Mouse (Mus musculus): ENCODE results near the gene Ints14.

- no peak for TF ChIP-seq POLR2A (IDR thresholded peaks at IDR 0.05; ENCODE audit: borderline replicate concordance, insufficient read depth, low read length)
- no peak for TF ChIP-seq CTCF (IDR thresholded peaks at IDR 0.05; ENCODE audit: borderline replicate concordance, insufficient read depth, low read depth, low read length)
Measured at GRCm38 (mm10) chr9:65017896-65018295, 57.2 kb downstream of the Ints14 start.

All from cerebellum, adult 2 months (tissue).